Mouse (Mus musculus): Measurements from ENCODE around the gene Chtop. TPM values are rescaled to one million over a fixed set of nuclear protein-coding genes. Genes with fewer than 3 reads are reported as not detected.
A peak's percentile ranks its signal among the peaks of the same experiment; 100 is the strongest.

Chtop gene
- polyA plus RNA-seq, 1 experiment from 2014 or later = 116 TPM

GRCm38 (mm10) chr3:90514691-90515090 lies 5.4 kb upstream of the Chtop start:
- Histone ChIP-seq H3K4me2 (ENCODE audit: low read depth, low read length) (peak overlapping the region; percentile 39), H3K27ac (ENCODE audit: low read depth, low read length) (no peak overlapping the region), H3K9me3 (ENCODE audit: control insufficient read depth, low read length) (no peaks in the 10 kb centered on the region), H3K36me3 (ENCODE audit: control insufficient read depth, insufficient read depth, low read length) (no peaks in the 10 kb centered on the region), H3K9ac (replicated peaks; ENCODE audit: low read depth, low read length) (0 out of 2 replicates have a peak overlapping the region, but pooled peaks have one; percentile 4), H3K27me3 (ENCODE audit: control insufficient read depth, insufficient read depth, low read length) (peaks cover 2% of the 10 kb centered on the region; the same call in 1 of the 2 replicates), H3K4me1 (ENCODE audit: control insufficient read depth, insufficient read depth, low read length) (peaks cover 8% of the 10 kb centered on the region), H3K4me3 (ENCODE audit: low read depth, low read length) (peak overlapping the region; percentile 16)
- no peak; the same call in 1 of the 2 replicates for ATAC-seq (ENCODE audit: low read depth)
- WGBS = under 1% methylated on average over 10 of the region's 10 CpGs

- Histone ChIP-seq H3K9me3 (ENCODE audit: control insufficient read depth, low read length) (no peaks in the 10 kb centered on the region), H3K9ac (replicated peaks; ENCODE audit: low read depth, low read length) (0 out of 2 replicates have a peak within 1 kb of the TSS, but pooled peaks have one; percentile 4), H3K4me3 (ENCODE audit: low read depth, low read length) (peak within 1 kb of the TSS; percentile 16), H3K27me3 (ENCODE audit: control insufficient read depth, insufficient read depth, low read length) (peaks cover 2% of the 10 kb centered on the region; the same call in 1 of the 2 replicates), H3K4me2 (ENCODE audit: low read depth, low read length) (peak within 1 kb of the TSS; percentile 39), H3K27ac (ENCODE audit: low read depth, low read length) (no peak within 1 kb of the TSS), H3K4me1 (ENCODE audit: control insufficient read depth, insufficient read depth, low read length) (peaks cover 8% of the 10 kb centered on the region), H3K36me3 (ENCODE audit: control insufficient read depth, insufficient read depth, low read length) (no peaks in the 10 kb centered on the region)
- WGBS = 4% methylated on average over 25 of the region's 25 CpGs
- ATAC-seq (ENCODE audit: low read depth) = no peak
Observed at GRCm38 (mm10) chr3:90513796-90514590, 4.7 kb upstream of the Chtop start, which contains the start of the genes S100a1 and S100a13. S100a1 (minus strand) TSS chr3:90514392. S100a13 (plus strand) TSS chr3:90514435.

- Histone ChIP-seq H3K27ac (ENCODE audit: low read depth, low read length) (no peak overlapping the region), H3K4me3 (ENCODE audit: low read depth, low read length) (no peak overlapping the region), H3K36me3 (ENCODE audit: control insufficient read depth, insufficient read depth, low read length) (no peaks in the 10 kb centered on the region), H3K9ac (replicated peaks; ENCODE audit: low read depth, low read length) (no peak overlapping the region), H3K4me2 (ENCODE audit: low read depth, low read length) (no peak overlapping the region), H3K4me1 (ENCODE audit: control insufficient read depth, insufficient read depth, low read length) (peaks cover 12% of the 10 kb centered on the region), H3K27me3 (ENCODE audit: control insufficient read depth, insufficient read depth, low read length) (peaks cover 2% of the 10 kb centered on the region; the same call in 1 of the 2 replicates), H3K9me3 (ENCODE audit: control insufficient read depth, low read length) (no peaks in the 10 kb centered on the region)
- no peak for ATAC-seq (ENCODE audit: low read depth)
- 77% methylated on average over 9 of the region's 9 CpGs for WGBS
Observed at GRCm38 (mm10) chr3:90512948-90513642, 3.8 kb upstream of the Chtop start.

- ATAC-seq (ENCODE audit: low read depth) = no peak
- no peak overlapping the region for H3K27ac ChIP-seq (ENCODE audit: low read depth, low read length)
- H3K9me3 ChIP-seq (ENCODE audit: control insufficient read depth, low read length) = no peaks in the 10 kb centered on the region
- H3K27me3 ChIP-seq (ENCODE audit: control insufficient read depth, insufficient read depth, low read length) = peaks cover 2% of the 10 kb centered on the region; the same call in 1 of the 2 replicates
- H3K4me1 ChIP-seq (ENCODE audit: control insufficient read depth, insufficient read depth, low read length) = peaks cover 20% of the 10 kb centered on the region
- 85% methylated on average over 5 of the region's 5 CpGs for WGBS
- H3K9ac ChIP-seq (replicated peaks; ENCODE audit: low read depth, low read length) = no peak overlapping the region
- peaks cover 3% of the 10 kb centered on the region; the same call in 1 of the 2 replicates for H3K36me3 ChIP-seq (ENCODE audit: control insufficient read depth, insufficient read depth, low read length)
- no peak overlapping the region for H3K4me2 ChIP-seq (ENCODE audit: low read depth, low read length)
- no peak overlapping the region for H3K4me3 ChIP-seq (ENCODE audit: low read depth, low read length)
Observed at GRCm38 (mm10) chr3:90512276-90512675, 3.0 kb upstream of the Chtop start.

- peaks cover 2% of the 10 kb centered on the region; the same call in 1 of the 2 replicates for H3K27me3 ChIP-seq (ENCODE audit: control insufficient read depth, insufficient read depth, low read length)
- peaks cover 23% of the 10 kb centered on the region for H3K4me1 ChIP-seq (ENCODE audit: control insufficient read depth, insufficient read depth, low read length)
- H3K4me3 ChIP-seq (ENCODE audit: low read depth, low read length) = peak overlapping the region; percentile 95
- H3K4me2 ChIP-seq (ENCODE audit: low read depth, low read length) = peak overlapping the region; percentile 38
- no peaks in the 10 kb centered on the region for H3K9me3 ChIP-seq (ENCODE audit: control insufficient read depth, low read length)
- H3K9ac ChIP-seq (replicated peaks; ENCODE audit: low read depth, low read length) = no peak overlapping the region
- peaks cover 26% of the 10 kb centered on the region for H3K36me3 ChIP-seq (ENCODE audit: control insufficient read depth, insufficient read depth, low read length)
- ATAC-seq (ENCODE audit: low read depth) = peak; percentile 26
- peak overlapping the region; percentile 10; the same call in 1 of the 2 replicates for H3K27ac ChIP-seq (ENCODE audit: low read depth, low read length)
- 27% methylated on average over 2 of the region's 2 CpGs for WGBS
Observed at GRCm38 (mm10) chr3:90509747-90510123, 437 bp upstream of the Chtop start.

- Histone ChIP-seq H3K27ac (ENCODE audit: low read depth, low read length) (peak overlapping the region; percentile 93), H3K4me3 (ENCODE audit: low read depth, low read length) (peak overlapping the region; percentile 95), H3K36me3 (ENCODE audit: control insufficient read depth, insufficient read depth, low read length) (peaks cover 35% of the 10 kb centered on the region), H3K27me3 (ENCODE audit: control insufficient read depth, insufficient read depth, low read length) (no peaks in the 10 kb centered on the region), H3K4me1 (ENCODE audit: control insufficient read depth, insufficient read depth, low read length) (peaks cover 25% of the 10 kb centered on the region), H3K4me2 (ENCODE audit: low read depth, low read length) (peak overlapping the region; percentile 83), H3K9me3 (ENCODE audit: control insufficient read depth, low read length) (no peaks in the 10 kb centered on the region), H3K9ac (replicated peaks; ENCODE audit: low read depth, low read length) (peak overlapping the region; percentile 99)
- no peak for ATAC-seq (ENCODE audit: low read depth)
- 3% methylated on average over 20 of the region's 20 CpGs for WGBS
Observed at GRCm38 (mm10) chr3:90508287-90508949, 880 bp downstream of the Chtop start.

- Histone ChIP-seq H3K4me3 (ENCODE audit: low read depth, low read length) (no peak overlapping the region), H3K4me2 (ENCODE audit: low read depth, low read length) (no peak overlapping the region), H3K9me3 (ENCODE audit: control insufficient read depth, low read length) (no peaks in the 10 kb centered on the region), H3K27ac (ENCODE audit: low read depth, low read length) (no peak overlapping the region), H3K9ac (replicated peaks; ENCODE audit: low read depth, low read length) (no peak overlapping the region), H3K36me3 (ENCODE audit: control insufficient read depth, insufficient read depth, low read length) (peaks cover 53% of the 10 kb centered on the region), H3K27me3 (ENCODE audit: control insufficient read depth, insufficient read depth, low read length) (no peaks in the 10 kb centered on the region), H3K4me1 (ENCODE audit: control insufficient read depth, insufficient read depth, low read length) (peaks cover 25% of the 10 kb centered on the region)
- 91% methylated on average over 3 of the region's 3 CpGs for WGBS
- ATAC-seq (ENCODE audit: low read depth) = no peak
Observed at GRCm38 (mm10) chr3:90506362-90506761, 2.9 kb downstream of the Chtop start.

GRCm38 (mm10) chr3:90505216-90505615 lies 4.1 kb downstream of the Chtop start:
- H3K4me2 ChIP-seq (ENCODE audit: low read depth, low read length) = no peak overlapping the region
- H3K9ac ChIP-seq (replicated peaks; ENCODE audit: low read depth, low read length) = no peak overlapping the region
- no peaks in the 10 kb centered on the region for H3K9me3 ChIP-seq (ENCODE audit: control insufficient read depth, low read length)
- ATAC-seq (ENCODE audit: low read depth) = no peak
- peaks cover 25% of the 10 kb centered on the region for H3K4me1 ChIP-seq (ENCODE audit: control insufficient read depth, insufficient read depth, low read length)
- WGBS = 90% methylated on average over 5 of the region's 5 CpGs
- H3K27me3 ChIP-seq (ENCODE audit: control insufficient read depth, insufficient read depth, low read length) = no peaks in the 10 kb centered on the region
- H3K27ac ChIP-seq (ENCODE audit: low read depth, low read length) = no peak overlapping the region
- peaks cover 55% of the 10 kb centered on the region for H3K36me3 ChIP-seq (ENCODE audit: control insufficient read depth, insufficient read depth, low read length)
- no peak overlapping the region for H3K4me3 ChIP-seq (ENCODE audit: low read depth, low read length)

All from neural tube, embryonic 14.5 days (tissue).